Mouse (Mus musculus): Measurements from ENCODE around the gene Psmd4.
A peak's percentile ranks its signal among the peaks of the same experiment; 100 is the strongest.
"Not testable (repeated sequence)": the region's sequence is repeated elsewhere in the genome, so short reads cannot be mapped to it uniquely, and the experiment has no call there.

Psmd4 gene

GRCm38 (mm10) chr3:95042166-95042837, at the start of gene Psmd4:
Psmd4 (minus strand) TSS chr3:95042614.
- peak; percentile 96 for DNase-seq (ENCODE audit: low read depth, low spot score)

DNA sequence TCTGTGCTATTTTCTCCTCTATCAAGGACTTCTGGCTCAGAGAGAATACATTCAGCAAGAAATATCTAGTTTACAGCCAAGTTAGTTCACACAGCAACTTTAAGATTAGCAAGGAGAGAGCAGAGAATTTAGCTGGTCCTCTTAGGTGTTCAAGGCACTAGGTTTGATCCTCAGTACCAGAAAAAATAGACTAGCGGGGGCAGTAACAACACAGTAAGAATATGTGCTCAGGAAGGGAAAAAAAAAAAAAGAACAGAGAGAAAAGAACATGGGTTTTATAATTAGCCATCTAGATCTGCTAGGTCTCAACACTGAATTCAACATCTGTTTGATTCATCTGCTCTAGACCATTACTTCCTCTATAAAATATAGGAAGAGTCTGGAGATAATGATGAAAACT, 45.7 kb upstream of the Psmd4 start:
- DNase-seq (ENCODE audit: low read depth, low spot score) = no peak

GRCm38 (mm10) chr3:95071606-95072005, 29.2 kb upstream of the Psmd4 start:
- DNase-seq (ENCODE audit: low read depth, low spot score) = no peak

DNA sequence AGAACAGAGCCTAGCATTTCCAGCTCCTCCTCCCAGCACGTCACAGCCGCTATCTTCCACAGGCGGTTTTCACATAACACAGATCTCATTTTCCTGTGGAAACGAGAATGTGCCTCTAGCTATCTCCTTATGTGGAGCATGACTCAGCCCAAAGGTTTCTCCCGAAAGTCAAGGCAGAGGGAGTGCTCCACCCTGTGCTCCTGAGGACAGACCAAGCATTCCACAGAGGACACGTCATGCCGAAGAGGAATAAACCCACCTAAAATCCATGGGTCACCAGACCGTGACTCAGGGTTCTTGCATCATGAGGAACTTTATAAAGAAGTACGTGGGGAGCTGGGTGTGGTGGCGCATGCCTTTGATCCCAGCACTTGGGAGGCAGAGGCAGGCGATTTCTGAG, 24.2 kb upstream of the Psmd4 start:
- no peak for DNase-seq (ENCODE audit: low read depth, low spot score)

- no peak for DNase-seq (ENCODE audit: low read depth, low spot score)
Measured at GRCm38 (mm10) chr3:95066095-95066494, 23.7 kb upstream of the Psmd4 start.

DNA sequence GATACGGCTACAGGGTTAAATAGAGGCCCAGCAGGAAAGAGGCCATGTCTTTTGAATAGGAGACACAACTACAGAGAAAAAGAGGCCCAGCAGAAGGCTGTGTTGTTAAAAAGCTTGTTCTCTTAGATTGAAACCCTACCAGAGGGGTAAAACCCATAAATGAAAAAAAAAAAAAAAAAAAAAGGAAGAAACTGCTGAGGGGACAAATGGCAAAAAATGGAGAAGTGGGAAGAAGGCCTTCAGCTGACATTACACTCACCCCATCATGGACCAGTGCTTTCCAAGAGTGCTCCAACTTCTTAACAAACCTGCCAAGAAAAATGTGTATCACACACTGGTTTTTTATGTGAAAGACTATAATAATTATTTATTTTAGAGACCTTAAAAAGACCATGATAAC, 23.1 kb upstream of the Psmd4 start:
- no peak for DNase-seq (ENCODE audit: low read depth, low spot score)

- DNase-seq (ENCODE audit: low read depth, low spot score) = no peak
Measured at GRCm38 (mm10) chr3:95063741-95064140, 21.3 kb upstream of the Psmd4 start.

- DNase-seq (ENCODE audit: low read depth, low spot score) = no peak
Measured at GRCm38 (mm10) chr3:95058078-95058477, 15.7 kb upstream of the Psmd4 start.

DNA sequence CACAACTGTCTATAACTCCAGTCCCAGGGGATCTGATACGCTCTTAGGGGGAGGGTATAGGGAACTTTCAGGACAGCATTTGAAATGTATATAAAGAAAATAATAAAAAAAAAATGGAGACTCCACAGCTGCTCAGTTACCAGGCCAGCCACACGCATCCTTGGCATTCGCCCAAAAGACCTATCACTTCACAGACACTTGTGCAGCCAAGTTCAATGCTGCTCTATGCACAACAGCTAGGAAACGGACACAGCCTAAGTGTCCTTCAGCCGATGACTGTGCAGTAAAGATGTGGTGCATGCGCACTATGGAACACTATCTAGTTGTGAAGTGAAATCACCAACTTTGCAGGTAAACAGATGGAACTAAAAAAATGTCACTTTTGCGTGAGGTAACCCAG, 13.9 kb upstream of the Psmd4 start:
- DNase-seq (ENCODE audit: low read depth, low spot score) = no peak

- DNase-seq (ENCODE audit: low read depth, low spot score) = no peak
Measured at GRCm38 (mm10) chr3:95054481-95055260, 12.3 kb upstream of the Psmd4 start.

DNA sequence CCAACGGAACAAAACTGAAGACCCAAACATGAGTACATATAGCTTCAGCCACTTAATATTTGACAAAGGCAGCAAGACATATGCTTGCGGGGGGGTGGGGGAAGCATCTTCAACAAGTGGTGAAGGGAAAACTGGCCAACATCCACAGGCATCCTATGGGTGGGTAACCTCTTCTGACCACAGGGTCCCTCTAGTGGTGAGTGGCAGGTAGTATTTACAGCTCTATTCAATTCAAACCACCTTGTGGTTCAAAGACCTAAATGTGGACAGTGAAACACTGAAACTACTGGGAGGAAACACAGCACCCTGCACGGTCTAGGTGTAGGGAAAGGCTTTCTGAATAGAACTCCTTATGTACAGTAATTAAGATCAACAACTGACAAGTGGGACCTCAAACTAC, 11.3 kb upstream of the Psmd4 start:
- DNase-seq (ENCODE audit: low read depth, low spot score) = no peak

- DNase-seq (ENCODE audit: low read depth, low spot score) = peak; percentile 41
Measured at GRCm38 (mm10) chr3:95052959-95053358, 10.5 kb upstream of the Psmd4 start.

DNA sequence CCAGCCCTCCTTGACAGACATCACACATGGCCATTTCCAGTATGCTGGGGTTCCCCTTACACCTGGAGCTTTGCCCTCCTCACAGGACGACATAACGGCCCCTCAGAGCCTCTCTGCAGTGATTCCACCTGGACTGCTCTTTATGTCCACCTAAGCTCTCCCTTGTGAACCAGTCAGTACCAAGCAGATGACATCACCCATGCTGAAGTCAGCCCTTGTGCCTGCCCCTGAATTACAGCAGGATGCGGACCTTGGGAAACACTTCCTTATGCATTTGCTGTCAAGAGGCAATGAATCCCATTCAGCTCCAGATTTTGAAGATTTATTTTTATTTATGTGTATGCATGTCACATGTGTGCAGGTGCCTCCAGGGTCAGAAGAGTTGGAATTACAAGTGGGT, 5.5 kb upstream of the Psmd4 start:
- no peak for DNase-seq (ENCODE audit: low read depth, low spot score)

- DNase-seq (ENCODE audit: low read depth, low spot score) = no peak
Measured at GRCm38 (mm10) chr3:95046462-95047057, 4.1 kb upstream of the Psmd4 start.

- no peak for DNase-seq (ENCODE audit: low read depth, low spot score)
Measured at GRCm38 (mm10) chr3:95043251-95043650, 837 bp upstream of the Psmd4 start.

DNA sequence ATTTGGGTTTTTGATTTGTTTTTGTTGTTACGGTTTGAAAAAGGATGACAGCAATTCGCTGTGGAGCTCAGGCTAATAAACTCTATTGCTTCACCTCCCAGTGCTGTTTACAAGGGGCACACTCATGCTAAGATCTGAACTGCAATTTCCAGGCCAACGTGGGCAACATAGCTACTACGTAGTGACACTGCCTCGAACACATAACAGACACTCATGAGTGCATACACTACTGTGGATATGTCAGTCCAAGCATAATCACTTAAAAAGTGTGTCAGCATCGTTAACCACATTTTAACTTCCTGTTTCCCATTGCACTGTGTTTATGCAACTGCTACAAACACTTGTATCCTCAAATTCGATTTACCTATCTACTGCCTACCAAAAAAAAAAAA, 420 bp upstream of the Psmd4 start:
- no peak for DNase-seq (ENCODE audit: low read depth, low spot score)

GRCm38 (mm10) chr3:95041625-95042024, 789 bp downstream of the Psmd4 start:
- no peak for DNase-seq (ENCODE audit: low read depth, low spot score)

DNA sequence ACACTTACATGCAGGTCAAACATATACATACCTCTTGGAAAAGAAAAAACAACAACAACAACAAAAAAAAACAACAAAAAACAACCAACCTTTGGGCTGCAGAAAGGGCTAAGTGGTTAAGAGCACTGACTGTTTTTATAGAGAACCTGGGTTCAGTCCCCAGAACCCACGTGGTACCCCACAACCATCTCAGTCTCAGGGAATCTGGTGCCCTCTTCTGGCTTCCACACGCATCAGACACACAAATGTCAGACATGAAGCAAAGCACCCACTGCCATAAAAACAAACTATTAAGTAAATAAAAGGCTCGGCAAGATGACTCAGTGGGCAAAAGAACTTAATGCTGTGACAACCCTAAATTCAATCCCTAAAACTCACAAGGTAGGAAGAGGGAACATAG, 12.5 kb downstream of the Psmd4 start:
- DNase-seq (ENCODE audit: low read depth, low spot score) = no peak

- DNase-seq (ENCODE audit: low read depth, low spot score) = not testable (repeated sequence)
Measured at GRCm38 (mm10) chr3:95029291-95029827, 13.1 kb downstream of the Psmd4 start.

- DNase-seq (ENCODE audit: low read depth, low spot score) = no peak
Measured at GRCm38 (mm10) chr3:95028603-95029002, 13.8 kb downstream of the Psmd4 start.

GRCm38 (mm10) chr3:95027701-95028100, 14.7 kb downstream of the Psmd4 start:
- DNase-seq (ENCODE audit: low read depth, low spot score) = no peak

DNA sequence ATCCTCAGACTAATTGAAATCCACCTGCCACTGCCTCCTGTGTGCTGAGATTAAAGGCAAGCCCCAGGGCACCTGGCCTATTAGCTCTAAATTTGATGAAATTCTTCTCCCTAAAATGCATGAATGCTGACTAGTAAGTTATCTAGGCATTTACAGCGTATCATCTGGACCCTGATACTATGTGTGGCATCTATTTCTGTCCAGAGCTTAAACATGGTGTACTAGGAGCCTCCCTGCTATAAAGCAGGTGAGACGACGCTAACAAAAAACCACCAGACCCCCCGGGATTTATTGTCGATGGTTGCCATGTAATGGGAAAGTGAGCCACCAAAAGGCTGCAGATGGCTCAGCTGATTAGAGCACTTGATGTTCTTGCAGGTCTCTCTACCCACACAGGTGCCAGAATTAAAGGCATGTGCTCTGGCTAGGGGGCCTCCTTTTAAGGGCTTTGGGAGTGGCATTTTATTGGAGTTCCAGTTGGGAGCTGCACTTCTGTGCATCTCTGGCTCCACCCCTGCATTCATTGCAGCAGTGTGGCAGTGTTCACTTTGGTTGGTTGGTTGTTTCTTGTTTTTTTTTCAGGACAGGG, 15.3 kb downstream of the Psmd4 start:
- DNase-seq (ENCODE audit: low read depth, low spot score) = no peak
